Mouse (Mus musculus): Measurements from ENCODE around the gene Mcm10.
A peak's percentile ranks its signal among the peaks of the same experiment; 100 is the strongest.

Gene Mcm10

DNA sequence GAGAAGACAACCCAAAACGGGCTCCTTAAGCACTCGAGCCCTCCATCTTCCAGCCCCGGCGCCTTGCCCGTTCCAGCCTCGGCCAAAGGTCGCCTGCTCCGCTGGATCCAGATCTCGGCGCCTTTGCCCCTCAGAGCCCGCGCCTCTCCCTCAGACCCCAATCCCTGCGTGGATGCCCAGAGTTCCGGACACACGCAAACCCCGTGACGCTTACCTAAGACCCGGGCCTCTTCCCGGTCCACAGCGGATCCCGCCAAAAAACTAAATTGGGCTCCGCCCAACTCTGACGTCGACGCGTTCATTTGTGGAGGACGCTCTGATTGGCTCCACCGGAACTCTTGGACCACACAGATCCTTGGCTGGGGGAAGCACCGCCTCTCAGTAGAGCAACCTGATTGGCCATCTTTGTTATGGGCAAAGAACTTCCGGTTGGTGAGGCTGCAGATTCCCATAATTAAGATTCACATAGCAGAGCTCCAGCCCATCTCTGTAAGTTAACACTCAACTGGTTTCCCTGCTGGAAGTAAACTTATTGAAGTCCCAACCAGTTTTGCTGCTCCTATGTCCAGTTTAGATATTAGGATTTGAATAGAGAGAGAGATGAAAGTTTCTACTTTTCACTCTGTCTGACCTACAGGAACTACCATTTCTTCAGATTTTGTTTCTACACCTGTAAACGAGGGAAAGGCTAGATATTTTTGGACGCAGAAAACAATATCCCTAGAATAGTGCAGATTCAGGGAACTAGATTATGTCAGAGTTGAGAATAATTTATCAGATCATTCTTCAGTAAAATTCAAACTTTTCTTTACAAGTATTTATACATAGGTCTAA, at the start of gene Mcm10:
TSS of gene Mcm10 (minus strand) at position 301 of the 834 bp plus-strand sequence.
- DNase-seq (ENCODE audit: extremely low spot score), result peak; percentile 94

- DNase-seq (ENCODE audit: extremely low spot score), result no peak
Observed at GRCm38 (mm10) chr2:5061133-5061708, 48.6 kb upstream of the Mcm10 start.

DNA sequence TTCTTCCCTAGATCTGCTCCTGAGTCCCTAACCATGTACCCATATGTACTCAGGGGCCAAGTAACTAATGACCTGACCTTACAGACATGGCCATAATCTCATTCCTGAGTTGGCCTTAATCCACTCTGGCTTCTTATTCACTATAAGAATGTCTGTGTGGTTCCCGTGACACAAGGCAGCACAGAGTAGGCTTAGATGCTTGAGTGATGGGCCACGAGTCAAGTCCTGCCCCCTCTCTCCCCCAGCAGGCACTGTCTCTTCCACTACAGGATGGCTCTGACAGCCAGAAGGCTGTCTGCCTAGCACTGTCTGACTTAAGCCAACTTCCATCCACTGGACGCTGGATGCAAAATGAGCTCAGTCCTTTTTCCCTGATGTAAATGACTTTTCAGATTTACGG, 47.4 kb upstream of the Mcm10 start:
- no peak for DNase-seq (ENCODE audit: extremely low spot score)

- no peak for DNase-seq (ENCODE audit: extremely low spot score)
Observed at GRCm38 (mm10) chr2:5058436-5058835, 45.8 kb upstream of the Mcm10 start.

GRCm38 (mm10) chr2:5050562-5050961, 38.0 kb upstream of the Mcm10 start:
- no peak for DNase-seq (ENCODE audit: extremely low spot score)

DNA sequence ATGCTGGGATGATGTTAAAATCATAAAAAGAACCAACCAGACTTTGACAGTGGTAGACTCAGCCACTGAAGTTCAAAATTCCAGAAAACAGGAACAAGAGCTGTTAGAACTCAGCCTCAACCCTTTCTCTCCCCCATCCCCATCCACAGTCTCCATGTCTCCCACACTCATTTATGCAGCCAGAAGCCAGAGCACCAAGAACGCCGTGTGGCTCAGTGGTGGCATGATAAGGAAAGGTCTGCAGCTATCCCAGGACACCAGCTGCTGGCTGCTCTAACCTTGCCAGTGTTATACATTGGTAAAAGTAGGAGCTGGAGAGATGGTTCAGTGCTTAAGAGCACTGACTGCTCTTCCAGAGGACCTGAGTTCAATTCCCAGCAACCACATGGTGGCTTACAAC, 34.4 kb upstream of the Mcm10 start:
- no peak for DNase-seq (ENCODE audit: extremely low spot score)

DNA sequence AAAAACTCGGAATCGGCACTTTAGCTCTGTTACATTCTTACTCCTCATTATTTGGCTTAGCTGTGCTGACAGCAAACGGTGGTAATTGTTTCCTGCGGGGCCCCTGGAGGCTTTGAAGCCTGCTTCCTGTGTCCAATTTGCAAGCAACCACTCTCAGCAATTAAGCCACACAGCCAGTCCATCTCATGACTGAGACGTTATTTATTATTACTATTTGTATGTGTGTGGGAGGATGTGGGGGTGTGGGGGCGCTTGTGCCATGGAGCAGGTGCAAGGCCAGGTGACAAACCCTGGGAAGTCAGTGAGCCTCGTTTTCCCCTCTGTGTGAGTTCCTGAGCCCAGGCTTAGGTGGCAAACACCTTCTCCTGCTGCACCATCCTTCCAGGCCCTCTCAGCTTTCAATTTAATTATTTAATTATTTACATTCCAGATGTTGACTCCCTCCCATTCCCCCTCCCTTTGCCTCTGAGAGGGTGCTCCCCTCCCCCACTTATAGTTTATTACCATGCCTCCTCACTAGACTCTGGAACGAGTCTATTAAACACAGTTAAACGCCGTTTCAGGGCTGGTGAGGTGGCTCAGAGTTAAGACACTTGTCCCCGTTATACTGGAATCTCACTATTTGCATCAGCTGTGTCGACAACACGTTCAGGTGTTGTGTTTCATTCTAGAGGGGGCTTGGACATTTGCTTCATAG, 32.8 kb upstream of the Mcm10 start:
- peak; percentile 44 for DNase-seq (ENCODE audit: extremely low spot score)

- DNase-seq (ENCODE audit: extremely low spot score), result peak; percentile 10
Observed at GRCm38 (mm10) chr2:5044321-5044720, 31.7 kb upstream of the Mcm10 start.

DNA sequence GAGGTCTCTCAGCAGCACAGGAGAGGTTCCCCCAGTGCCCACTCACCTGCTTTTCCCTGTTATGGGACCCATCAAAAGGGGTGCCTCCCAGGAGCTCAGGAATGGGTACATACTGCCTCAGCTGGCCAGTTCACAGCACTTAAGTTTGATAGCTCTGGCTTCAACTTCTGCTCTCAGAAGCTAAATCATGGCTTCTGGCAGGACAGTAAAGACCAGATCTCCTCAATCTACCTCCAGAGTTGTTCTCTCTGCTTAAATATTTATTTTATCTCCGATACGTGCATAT, 30.8 kb upstream of the Mcm10 start:
- DNase-seq (ENCODE audit: extremely low spot score), result no peak

- DNase-seq (ENCODE audit: extremely low spot score), result no peak
Observed at GRCm38 (mm10) chr2:5042616-5043475, 30.3 kb upstream of the Mcm10 start.

- DNase-seq (ENCODE audit: extremely low spot score), result no peak
Observed at GRCm38 (mm10) chr2:5041854-5042253, 29.3 kb upstream of the Mcm10 start.

GRCm38 (mm10) chr2:5040281-5041161, 27.9 kb upstream of the Mcm10 start:
- no peak for DNase-seq (ENCODE audit: extremely low spot score)

GRCm38 (mm10) chr2:5039350-5040170, 27.0 kb upstream of the Mcm10 start:
- no peak for DNase-seq (ENCODE audit: extremely low spot score)

- DNase-seq (ENCODE audit: extremely low spot score), result no peak
Observed at GRCm38 (mm10) chr2:5038320-5038719, 25.7 kb upstream of the Mcm10 start.

- DNase-seq (ENCODE audit: extremely low spot score), result no peak
Observed at GRCm38 (mm10) chr2:5037390-5037789, 24.8 kb upstream of the Mcm10 start.

DNA sequence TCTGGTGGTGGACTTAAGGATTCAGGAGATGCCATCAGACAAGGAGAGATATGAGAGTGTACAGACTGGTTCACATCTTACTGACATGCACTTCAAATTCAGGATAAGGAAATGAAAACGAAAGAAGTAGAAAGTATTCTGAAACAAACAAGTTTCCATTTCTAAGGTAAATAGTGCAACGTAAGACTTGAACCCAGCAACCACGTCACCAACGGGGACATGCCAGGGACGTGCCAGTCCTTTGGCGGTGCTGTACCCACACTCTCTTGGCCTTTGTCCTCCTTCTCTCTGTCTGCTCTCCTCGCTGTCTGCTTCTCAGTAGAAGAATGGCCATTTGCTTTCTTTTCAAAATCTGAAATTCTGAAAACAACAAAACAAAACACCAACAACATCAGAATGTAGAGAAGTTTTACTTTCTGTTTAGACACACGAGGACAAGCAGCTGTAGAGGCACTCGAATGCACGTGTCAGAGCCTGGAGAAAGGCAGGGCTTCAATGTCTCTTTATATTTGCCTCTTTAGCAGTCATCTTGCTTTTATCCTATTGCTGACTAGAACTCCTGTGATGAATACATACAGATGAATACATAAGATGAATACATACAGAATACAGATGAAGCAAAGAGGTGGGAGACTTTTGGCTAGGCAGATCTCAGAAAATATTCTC, 24.0 kb upstream of the Mcm10 start:
- no peak for DNase-seq (ENCODE audit: extremely low spot score)

GRCm38 (mm10) chr2:5035241-5035640, 22.6 kb upstream of the Mcm10 start:
- no peak for DNase-seq (ENCODE audit: extremely low spot score)

GRCm38 (mm10) chr2:5034801-5035200, 22.2 kb upstream of the Mcm10 start:
- DNase-seq (ENCODE audit: extremely low spot score), result no peak

DNA sequence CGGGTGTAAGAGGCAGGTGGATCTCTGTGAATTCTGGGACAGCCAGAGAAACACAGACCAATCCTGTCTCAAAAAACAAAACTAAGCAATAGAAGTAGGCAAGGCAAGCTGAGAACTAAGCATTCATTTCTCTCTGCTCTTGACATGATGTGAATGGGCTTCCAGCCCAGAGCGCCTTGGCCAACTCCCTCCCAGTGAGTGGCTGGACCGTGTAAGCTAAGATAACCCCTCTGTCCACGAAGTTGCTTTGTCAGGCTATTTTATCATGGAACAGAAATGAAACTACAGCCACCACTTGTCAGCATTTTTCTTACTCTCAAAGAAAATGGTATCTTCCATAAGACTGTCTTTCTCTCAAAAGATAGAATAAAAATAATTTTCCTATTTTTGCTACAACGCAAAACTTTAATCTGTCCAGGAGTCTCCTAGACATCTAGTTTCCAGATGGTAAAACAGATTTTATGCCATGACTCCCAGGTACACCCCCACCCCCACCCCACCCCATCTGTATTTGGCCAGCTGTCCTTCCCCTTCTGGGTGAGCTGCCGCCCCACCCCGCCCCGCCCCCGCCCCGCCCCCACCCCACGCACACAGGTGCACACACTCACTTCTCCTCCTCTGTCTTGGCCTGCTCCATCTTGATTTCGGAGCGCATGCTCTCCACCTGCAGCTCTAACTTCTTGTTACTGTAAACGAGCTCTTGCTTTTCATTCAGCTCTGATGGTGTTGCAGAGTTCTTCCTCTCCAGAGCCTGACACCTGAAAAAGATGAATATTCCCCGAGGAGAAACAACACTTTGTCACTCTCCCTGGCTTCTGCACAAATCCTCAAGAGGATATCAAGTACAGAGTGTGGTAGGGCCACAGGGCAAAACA, 21.2 kb upstream of the Mcm10 start:
- DNase-seq (ENCODE audit: extremely low spot score), result no peak
